In genomic region chr10:40286767-40287166, GRCm38 (mm10) we compare ENCODE assay signal across 23 mouse cellular contexts.
"Had no signal": no experiment of that assay in that cellular context is flagged by ENCODE, and none has a peak within 500 bp of the region (broad histone marks: within the 10 kb centered on the region; RNA-seq: fewer than 3 reads in every experiment).

No protein-coding gene starts in this region.

- H3K9me3 ChIP-seq: limb, embryonic 12.5 days; limb, embryonic 15.5 days; midbrain, embryonic 12.5 days; midbrain, embryonic 15.5 days; neural tube, embryonic 12.5 days; neural tube, embryonic 15.5 days had no signal

- DNase-seq: kidney, adult 9 months; kidney, postnatal 14 days; kidney, postnatal 4 days; left cerebral cortex, postnatal 4 days; liver, postnatal 0 days; lung, embryonic 14.5 days; right cerebral cortex, adult 18-20 months; right cerebral cortex, postnatal 14 days; right cerebral cortex, postnatal 4 days; spleen, adult 18-20 months; thymus, adult 18-20 months; thymus, postnatal 14 days; thymus, postnatal 4 days had no signal

- H3K4me3 ChIP-seq: limb, embryonic 12.5 days; limb, embryonic 15.5 days; midbrain, embryonic 12.5 days; midbrain, embryonic 15.5 days; neural tube, embryonic 12.5 days; neural tube, embryonic 15.5 days had no signal

- ATAC-seq: liver, postnatal 0 days; lung, postnatal 0 days; midbrain, embryonic 15.5 days had no signal

- H3K9ac ChIP-seq: limb, embryonic 12.5 days; limb, embryonic 15.5 days; liver, embryonic 14.5 days; liver, postnatal 0 days; lung, embryonic 14.5 days; midbrain, embryonic 12.5 days; midbrain, embryonic 15.5 days; neural tube, embryonic 12.5 days; neural tube, embryonic 15.5 days had no signal

- H3K27ac ChIP-seq: limb, embryonic 12.5 days; limb, embryonic 15.5 days; liver, embryonic 14.5 days; macrophage; midbrain, embryonic 12.5 days; midbrain, embryonic 15.5 days; neural tube, embryonic 12.5 days; neural tube, embryonic 15.5 days had no signal

- H3K4me2 ChIP-seq: limb, embryonic 12.5 days; limb, embryonic 15.5 days; liver, embryonic 11.5 days; lung, embryonic 14.5 days; midbrain, embryonic 12.5 days; midbrain, embryonic 15.5 days; neural tube, embryonic 12.5 days; neural tube, embryonic 15.5 days had no signal

- H3K4me1 ChIP-seq: limb, embryonic 12.5 days; limb, embryonic 15.5 days; midbrain, embryonic 12.5 days; midbrain, embryonic 15.5 days; neural tube, embryonic 12.5 days; neural tube, embryonic 15.5 days had no signal

- H3K27me3 ChIP-seq: limb, embryonic 12.5 days; limb, embryonic 15.5 days; midbrain, embryonic 12.5 days; midbrain, embryonic 15.5 days; neural tube, embryonic 12.5 days; neural tube, embryonic 15.5 days had no signal
